Comparison of ENCODE assay signal across 26 mouse cellular contexts in the genomic region with DNA sequence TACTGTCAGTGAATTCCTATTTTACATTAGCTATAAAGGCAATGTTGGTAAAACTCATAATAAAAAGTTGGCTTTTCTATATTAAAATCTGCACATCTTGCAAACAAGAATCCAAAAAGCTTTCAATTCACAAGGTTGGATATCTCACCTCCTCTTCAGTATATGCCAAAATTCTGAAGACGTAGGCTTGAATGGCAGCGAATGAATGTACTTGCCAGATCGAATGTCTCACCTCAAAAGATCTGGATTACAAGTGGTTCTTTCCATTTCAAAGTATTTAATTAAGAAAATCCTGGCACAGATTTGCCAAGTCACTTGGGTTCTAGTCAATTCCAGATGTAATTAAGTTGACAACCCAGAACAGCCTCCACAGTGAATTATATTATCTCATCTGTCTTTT.
"Had no signal": no experiment of that assay in that cellular context is flagged by ENCODE, and none has a peak within 500 bp of the region (broad histone marks: within the 10 kb centered on the region; RNA-seq: fewer than 3 reads in every experiment).

No protein-coding gene starts in this region.

- ATAC-seq: forebrain, embryonic 16.5 days; hindbrain, embryonic 16.5 days; inflammation-experienced regulatory T-cells, adult 6 months; intestine, embryonic 15.5 days; intestine, postnatal 0 days had no signal

- DNase-seq: gastrocnemius, adult 2 months; gastrocnemius, postnatal 10 days; gastrocnemius, postnatal 25 days; heart, adult 11 months; heart, adult 2 months; heart, postnatal 14 days; heart, postnatal 36 days; kidney, adult 18-20 months; kidney, adult 8-10 months; kidney, postnatal 10 days; kidney, postnatal 25 days; kidney, postnatal 4 days; liver; liver, embryonic 13.5 days had no signal

- H3K4me3 ChIP-seq: gastrocnemius, adult 2 months; heart, adult 2 months; heart, embryonic 13.5 days; heart, embryonic 15.5 days; intestine, embryonic 15.5 days; layer of hippocampus, adult 2 months; limb, embryonic 10.5 days; limb, embryonic 12.5 days; liver, embryonic 13.5 days; liver, embryonic 15.5 days had no signal

- H3K27ac ChIP-seq: gastrocnemius, adult 2 months; heart, adult 2 months; heart, embryonic 13.5 days; heart, embryonic 15.5 days; hindbrain, embryonic 14.5 days; intestine, embryonic 15.5 days; layer of hippocampus, adult 2 months; limb, embryonic 10.5 days; limb, embryonic 12.5 days; liver, embryonic 13.5 days; liver, embryonic 15.5 days had no signal
